Mouse (Mus musculus) left cerebral cortex, adult 2 months (tissue): ENCODE data around the gene Tor1aip2. TPM values are rescaled to one million over a fixed set of nuclear protein-coding genes. Genes with fewer than 3 reads are reported as not detected.

Experiments
- DNase-seq, 2 experiments: peaks; one replicate each; pipeline ENCODE4 v3.0.0; 2021 to 2022; ENCODE audit warnings: low spot score in 2 of 2, mixed read lengths in 1 of 2; ENCODE audit errors: extremely low spot score in 1 of 2
- H3K27ac ChIP-seq: fragments of 200-600 bp; 2 replicates; pipeline ENCODE4 v1.8.1; 2022
- H3K4me3 ChIP-seq: fragments of 200-600 bp; 2 replicates; pipeline ENCODE4 v1.8.1; 2022
- CTCF ChIP-seq: fragments of 200-600 bp; IDR thresholded peaks from 2 replicates; pipeline ENCODE4 v1.8.1; 2022; ENCODE audit warnings: antibody characterized with exemption, mild to moderate bottlenecking, moderate library complexity
- intact Hi-C: fragments of 180-260 bp; cut with DNase I; formaldehyde crosslinking; loops from one replicate; pipeline ENCODE4 v1.15.1; 2025
- total RNA-seq, 2 experiments: library from RNA; stranded (reverse); gene quantifications; 2 replicates each; pipeline ENCODE4 v1.2.3; 2021

The Tor1aip2 gene
- total RNA-seq, 2 experiments from 2014 or later: 45.2 to 47.9 TPM

DNA sequence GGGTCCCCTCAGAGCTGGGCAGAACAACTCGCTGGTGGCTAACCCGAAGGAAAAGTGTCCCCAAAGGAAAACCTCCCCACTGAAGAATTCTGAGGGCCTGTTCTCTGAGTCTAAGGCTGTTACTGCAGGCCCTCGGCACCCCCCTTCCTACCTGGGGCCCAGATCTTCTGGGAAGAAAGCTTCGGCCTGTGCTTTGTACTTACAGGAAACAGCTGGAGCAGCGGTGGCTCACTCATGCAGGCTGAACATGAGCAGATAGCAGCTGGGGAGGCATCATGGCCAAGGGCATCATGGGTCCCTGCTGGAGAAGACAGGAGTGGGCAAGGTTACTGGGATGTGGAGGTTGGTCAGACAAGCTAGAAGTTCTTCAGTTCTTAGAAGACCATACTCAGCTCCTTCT, 52.4 kb downstream of the Tor1aip2 start:
- H3K27ac ChIP-seq: no peak overlapping the region
- intact Hi-C loops: loop anchor here (2.0 to 5.0 kb wide), 2 partner anchors 153 to 455 kb away; no protein-coding TSS in a partner anchor
- no peak overlapping the region for H3K4me3 ChIP-seq
- DNase-seq: no peak
- no peak for TF ChIP-seq CTCF

- TF ChIP-seq CTCF: no peak
- no peak for DNase-seq
- Histone ChIP-seq H3K4me3 (no peak overlapping the region), H3K27ac (no peak overlapping the region)
- intact Hi-C loops: loop anchor here (5.0 kb wide), 1 partner anchor 453 kb away; no protein-coding TSS in a partner anchor
Measured at GRCm38 (mm10) chr1:156089561-156089960, 54.4 kb downstream of the Tor1aip2 start.

- Histone ChIP-seq H3K27ac (no peak overlapping the region), H3K4me3 (no peak overlapping the region)
- DNase-seq: no peak
- TF ChIP-seq CTCF: no peak
- intact Hi-C loops: no loop called here
Measured at GRCm38 (mm10) chr1:156090042-156090441, 54.8 kb downstream of the Tor1aip2 start.

GRCm38 (mm10) chr1:156091811-156092210, 56.6 kb downstream of the Tor1aip2 start:
- Histone ChIP-seq H3K4me3 (no peak overlapping the region), H3K27ac (no peak overlapping the region)
- intact Hi-C loops: no loop called here
- TF ChIP-seq CTCF: no peak
- no peak for DNase-seq

DNA sequence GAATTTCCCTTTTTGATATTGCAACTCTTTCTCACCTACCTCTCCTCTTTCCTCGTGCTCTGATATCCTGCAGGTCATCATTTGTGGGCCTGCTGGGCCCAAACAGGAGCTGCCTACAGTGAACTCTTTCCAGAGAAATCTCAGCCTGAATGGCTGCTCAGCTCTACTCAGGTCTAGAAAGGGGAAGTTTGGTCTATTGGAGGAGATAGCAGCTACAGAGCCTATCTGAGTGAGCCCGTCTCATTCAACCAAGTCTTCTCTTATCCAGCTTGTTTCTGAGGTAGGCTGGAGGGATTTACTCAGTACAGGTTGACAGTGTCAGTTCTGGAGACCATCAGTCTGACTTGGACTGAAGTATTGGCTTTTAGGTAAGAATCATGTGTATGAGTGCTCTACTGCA, 68.6 kb downstream of the Tor1aip2 start:
- H3K4me3 ChIP-seq: no peak overlapping the region
- no peak for DNase-seq
- TF ChIP-seq CTCF: no peak
- no peak overlapping the region for H3K27ac ChIP-seq
- intact Hi-C loops: no loop called here

DNA sequence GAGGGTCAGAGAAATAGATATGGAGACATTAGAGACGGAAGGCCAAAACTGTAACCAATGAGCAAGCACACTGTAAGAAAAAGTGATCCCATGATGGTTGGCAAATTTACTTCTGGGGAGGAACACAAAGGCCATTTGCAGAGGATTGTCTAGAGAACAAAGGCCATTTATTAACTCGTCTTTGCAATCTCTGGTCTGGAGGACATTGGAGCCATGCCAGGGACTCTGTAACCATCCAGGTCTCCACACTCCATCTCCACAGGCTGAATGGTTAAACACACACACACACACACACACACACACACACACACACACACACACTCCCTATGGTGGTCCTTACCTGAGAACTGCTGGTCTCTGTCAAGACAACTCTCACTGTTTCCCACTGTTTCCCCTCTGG, 70.2 kb downstream of the Tor1aip2 start:
- intact Hi-C loops: no loop called here
- no peak for DNase-seq
- no peak for TF ChIP-seq CTCF
- Histone ChIP-seq H3K4me3 (no peak overlapping the region), H3K27ac (no peak overlapping the region)

DNA sequence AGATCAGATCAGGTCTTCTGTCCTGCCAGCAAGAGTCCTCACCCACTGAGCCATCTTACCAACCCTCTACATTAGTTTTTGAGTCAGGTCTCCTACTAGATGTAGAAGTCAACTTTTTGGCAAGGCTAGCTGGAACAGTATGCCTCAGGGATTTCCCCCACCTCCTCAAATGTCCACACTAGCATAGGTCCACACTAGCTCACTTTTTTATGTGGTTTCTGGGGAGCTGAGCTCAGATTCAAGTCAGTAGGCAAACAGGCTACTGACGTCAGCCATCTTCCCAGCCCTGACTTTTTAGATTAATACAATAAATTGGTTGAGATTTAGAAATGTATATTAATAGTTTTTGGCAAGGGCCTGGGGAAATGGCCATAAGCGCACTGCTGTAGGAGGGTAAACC, 72.2 kb downstream of the Tor1aip2 start:
- no peak for TF ChIP-seq CTCF
- no peak overlapping the region for H3K27ac ChIP-seq
- H3K4me3 ChIP-seq: no peak overlapping the region
- intact Hi-C loops: no loop called here
- DNase-seq: no peak

DNA sequence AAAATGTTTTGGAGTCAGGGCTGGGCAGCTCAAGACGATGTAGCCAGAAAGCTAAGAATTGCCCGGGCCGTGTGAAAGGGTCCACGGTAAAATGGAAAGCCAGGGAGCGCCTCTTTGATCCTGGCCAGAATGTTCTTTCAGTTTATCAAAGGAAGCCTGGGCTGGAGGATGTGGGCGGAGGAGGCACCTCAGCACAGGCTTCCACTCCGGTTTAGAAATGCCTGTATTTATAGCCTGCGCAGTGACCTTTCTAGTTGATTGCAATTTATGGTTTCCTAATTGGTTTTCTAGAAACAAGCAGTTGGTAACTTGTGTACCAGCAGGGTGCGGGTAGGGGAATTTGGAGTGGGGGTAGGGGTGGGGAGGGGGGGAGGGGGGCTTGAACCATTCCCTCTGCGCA, 73.2 kb downstream of the Tor1aip2 start:
- intact Hi-C loops: no loop called here
- Histone ChIP-seq H3K4me3 (no peak overlapping the region), H3K27ac (no peak overlapping the region)
- no peak for TF ChIP-seq CTCF
- no peak for DNase-seq

- Histone ChIP-seq H3K4me3 (no peak overlapping the region), H3K27ac (no peak overlapping the region)
- peak; percentile 24 for TF ChIP-seq CTCF
- DNase-seq: no peak
- intact Hi-C loops: no loop called here
Measured at GRCm38 (mm10) chr1:156111090-156111489, 75.9 kb downstream of the Tor1aip2 start.

GRCm38 (mm10) chr1:156111728-156112127, 76.5 kb downstream of the Tor1aip2 start:
- no peak overlapping the region for H3K4me3 ChIP-seq
- TF ChIP-seq CTCF: no peak
- no peak overlapping the region for H3K27ac ChIP-seq
- intact Hi-C loops: no loop called here
- DNase-seq: no peak

DNA sequence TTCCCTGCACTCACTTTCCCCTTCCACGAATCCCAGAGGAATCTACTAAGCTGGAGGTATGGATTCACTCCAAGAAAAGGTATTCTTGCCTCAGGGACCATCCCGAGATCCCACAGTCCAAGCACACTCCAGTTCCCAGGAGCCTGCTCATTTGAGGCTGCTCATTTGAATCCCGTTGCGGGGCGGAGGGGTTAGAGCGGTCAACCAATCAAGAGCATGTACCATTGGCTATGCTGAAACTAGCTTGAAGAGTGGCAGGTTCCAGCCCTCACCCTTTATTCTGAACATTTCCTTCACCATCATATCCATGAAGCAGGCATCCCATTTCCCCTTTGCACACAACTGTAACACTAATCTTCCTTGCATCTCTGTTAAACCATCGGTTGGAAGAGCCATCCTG, 76.9 kb downstream of the Tor1aip2 start:
- no peak for TF ChIP-seq CTCF
- Histone ChIP-seq H3K27ac (no peak overlapping the region), H3K4me3 (no peak overlapping the region)
- no peak for DNase-seq
- intact Hi-C loops: no loop called here

DNA sequence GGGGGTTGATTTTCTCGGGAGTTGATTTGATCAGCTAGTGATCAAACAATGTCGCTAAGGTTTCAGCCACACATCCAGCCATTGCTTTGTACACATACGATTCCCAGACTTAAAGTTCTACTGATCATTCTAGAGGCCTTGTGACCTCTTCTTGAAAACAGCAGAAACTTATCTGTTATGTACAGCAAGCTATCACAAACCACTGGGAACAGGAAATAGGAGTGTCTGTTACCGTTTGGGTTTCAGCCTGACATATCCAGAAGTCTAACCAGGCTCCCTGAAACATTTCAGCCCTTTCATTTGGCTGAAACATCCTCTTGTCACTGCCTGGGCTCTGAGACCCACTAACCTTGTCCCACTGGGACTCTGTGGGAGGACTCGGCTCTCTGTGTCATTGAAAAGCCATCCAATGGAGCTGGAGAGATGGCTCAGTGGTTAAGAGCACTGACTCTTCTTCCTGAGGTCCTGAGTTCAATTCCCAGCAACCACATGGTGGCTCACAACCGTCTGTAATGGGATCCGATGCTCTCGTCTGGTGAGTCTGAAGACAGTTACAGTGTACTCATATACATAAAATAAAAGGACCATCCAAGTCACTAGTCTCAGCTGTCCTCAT, 78.8 kb downstream of the Tor1aip2 start:
- intact Hi-C loops: no loop called here
- no peak for DNase-seq
- no peak overlapping the region for H3K27ac ChIP-seq
- no peak for TF ChIP-seq CTCF
- no peak overlapping the region for H3K4me3 ChIP-seq

GRCm38 (mm10) chr1:156116770-156117169, 81.6 kb downstream of the Tor1aip2 start:
- TF ChIP-seq CTCF: no peak
- intact Hi-C loops: no loop called here
- Histone ChIP-seq H3K27ac (no peak overlapping the region), H3K4me3 (no peak overlapping the region)
- DNase-seq: no peak

Other genes with a start within 250 kb of the Tor1aip2 start
- 10 to 100 TPM; 28.2 to 32.2 TPM for gene Qsox1, start 222.5 kb upstream of the Tor1aip2 start, total RNA-seq
- gene Cep350, start 62.1 kb upstream of the Tor1aip2 start, total RNA-seq: 10 to 100 TPM; 47.4 to 50.4 TPM
- gene Tor1aip1, start 1.1 kb downstream of the Tor1aip2 start, total RNA-seq: 10 to 100 TPM; 28.5 to 31.2 TPM
- 1 to 10 TPM; 8.0 to 8.4 TPM for gene Fam163a, start 169.6 kb downstream of the Tor1aip2 start, total RNA-seq